Mouse (Mus musculus): Measurements from ENCODE around the gene Ccdc96.

DNA sequence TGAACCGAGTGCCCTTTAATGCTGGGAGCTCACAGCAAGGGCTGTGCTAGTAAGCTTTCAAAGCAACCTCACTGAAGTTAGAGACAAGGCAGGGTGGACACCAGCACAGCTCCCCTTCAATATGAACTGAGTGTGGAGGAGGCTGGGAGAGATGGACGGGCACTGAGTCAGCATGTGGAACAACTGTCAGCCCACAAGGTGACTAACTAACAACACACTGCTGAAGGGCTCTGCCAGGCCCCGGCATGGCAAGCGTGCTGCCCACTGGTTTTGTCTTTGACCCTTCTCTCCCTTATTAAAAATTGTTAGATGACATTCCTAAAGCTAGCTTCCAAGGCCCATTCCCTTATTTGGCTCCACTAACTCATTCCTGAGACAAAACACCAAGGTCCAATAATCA is 26.7 kb upstream of the Ccdc96 start:
- TF ChIP-seq POLR2A (IDR thresholded peaks at IDR 0.05; ENCODE audit: low read depth, low read length) (no peak), CTCF (IDR thresholded peaks at IDR 0.05; ENCODE audit: borderline replicate concordance, insufficient read depth, low read length) (no peak)

Measured in embryonic fibroblast, embryonic 13.5 days (primary cell).